Mouse (Mus musculus) midbrain, embryonic 13.5 days (tissue): ENCODE measurements at regions not wholly inside any gene's neighbourhood (a gene's known extent, or its start where the extent isn't known, plus 50 kb on each side); places are given as distances from the start of the nearest gene placed in this dataset.
A peak's percentile ranks its signal among the peaks of the same experiment; 100 is the strongest.

ENCODE experiments used
- ATAC-seq: fragments of 200-750 bp; cut with Nextera tagmentation; 2 replicates; pipeline ENCODE4 v1.8.0; 2017; ENCODE audit warnings: mild to moderate bottlenecking, moderate TSS enrichment, moderate library complexity
- H3K27ac ChIP-seq: fragments of 300-500 bp; sonication (generic); 2 replicates; pipeline ENCODE4 v1.5.1; 2015; ENCODE audit warnings: inconsistent platforms, mild to moderate bottlenecking, moderate library complexity
- H3K27me3 ChIP-seq: fragments of 300-500 bp; sonication (generic); 2 replicates; pipeline ENCODE4 v1.6.1; 2015; ENCODE audit warnings: mild to moderate bottlenecking, inconsistent platforms
- H3K36me3 ChIP-seq: fragments of 300-500 bp; sonication (generic); 2 replicates; pipeline ENCODE4 v1.6.1; 2015; ENCODE audit warnings: mild to moderate bottlenecking, inconsistent platforms
- H3K4me1 ChIP-seq: fragments of 300-500 bp; sonication (generic); replicated peaks from 2 replicates; pipeline ENCODE4 v1.6.1; 2015; ENCODE audit warnings: inconsistent platforms
- H3K4me2 ChIP-seq: fragments of 300-500 bp; sonication (generic); replicated peaks from 2 replicates; pipeline ENCODE4 v1.6.1; 2015; ENCODE audit warnings: moderate library complexity, mild to moderate bottlenecking, inconsistent platforms
- H3K4me3 ChIP-seq: fragments of 300-500 bp; sonication (generic); replicated peaks from 2 replicates; pipeline ENCODE4 v1.5.1; 2015; ENCODE audit warnings: mild to moderate bottlenecking, inconsistent platforms
- H3K9ac ChIP-seq: fragments of 300-500 bp; sonication (generic); replicated peaks from 2 replicates; pipeline ENCODE4 v1.6.1; 2015; ENCODE audit warnings: mild to moderate bottlenecking, inconsistent platforms
- H3K9me3 ChIP-seq: fragments of 300-500 bp; sonication (generic); 2 replicates; pipeline ENCODE4 v1.6.1; 2016; ENCODE audit warnings: mild to moderate bottlenecking, inconsistent platforms
- WGBS: fragments of 180-500 bp; shearing (Covaris S2); methylation state at CpG from one replicate; pipeline ENCODE4 v1.1.7; 2015; 5-methylcytosine and 5-hydroxymethylcytosine counted together

- Histone ChIP-seq H3K27me3 (no peaks in the 10 kb centered on the region), H3K36me3 (no peaks in the 10 kb centered on the region), H3K9ac (no peak overlapping the region), H3K4me3 (no peak overlapping the region), H3K9me3 (no peaks in the 10 kb centered on the region), H3K4me1 (no peaks in the 10 kb centered on the region), H3K4me2 (no peak overlapping the region), H3K27ac (no peak overlapping the region)
- WGBS, result 82% methylated on average over 2 of the region's 2 CpGs
- no peak for ATAC-seq
Observed at GRCm38 (mm10) chr1:80854945-80855656, 96.8 kb upstream of the Dock10 start.

DNA sequence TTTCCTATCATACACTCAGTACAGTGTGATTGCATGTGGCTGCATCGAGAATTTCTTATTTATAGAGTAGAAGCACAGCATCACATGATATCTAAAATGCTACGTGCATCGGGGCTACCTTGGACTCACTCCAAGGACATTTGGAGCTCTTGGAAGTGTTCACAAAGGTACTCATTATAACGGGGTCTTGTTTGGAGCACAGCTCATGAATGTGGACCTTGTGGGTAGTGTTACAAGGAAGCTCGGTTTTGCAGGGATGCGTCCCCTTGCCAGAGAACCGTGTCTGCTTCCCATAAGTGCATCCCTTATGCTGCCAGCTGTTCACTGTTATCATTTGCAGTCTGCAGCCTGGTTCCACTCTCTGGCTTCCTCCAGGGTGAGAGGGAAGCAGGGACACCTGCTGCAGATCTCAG lies 96.0 kb upstream of the Dock10 start:
- peak; percentile 55; the same call in 1 of the 2 replicates for ATAC-seq
- H3K27ac ChIP-seq, result no peak overlapping the region
- no peaks in the 10 kb centered on the region for H3K4me1 ChIP-seq
- H3K4me2 ChIP-seq, result no peak overlapping the region
- H3K9me3 ChIP-seq, result no peaks in the 10 kb centered on the region
- 66% methylated on average over 7 of the region's 7 CpGs for WGBS
- no peak overlapping the region for H3K4me3 ChIP-seq
- H3K27me3 ChIP-seq, result no peaks in the 10 kb centered on the region
- H3K9ac ChIP-seq, result no peak overlapping the region
- no peaks in the 10 kb centered on the region for H3K36me3 ChIP-seq

DNA sequence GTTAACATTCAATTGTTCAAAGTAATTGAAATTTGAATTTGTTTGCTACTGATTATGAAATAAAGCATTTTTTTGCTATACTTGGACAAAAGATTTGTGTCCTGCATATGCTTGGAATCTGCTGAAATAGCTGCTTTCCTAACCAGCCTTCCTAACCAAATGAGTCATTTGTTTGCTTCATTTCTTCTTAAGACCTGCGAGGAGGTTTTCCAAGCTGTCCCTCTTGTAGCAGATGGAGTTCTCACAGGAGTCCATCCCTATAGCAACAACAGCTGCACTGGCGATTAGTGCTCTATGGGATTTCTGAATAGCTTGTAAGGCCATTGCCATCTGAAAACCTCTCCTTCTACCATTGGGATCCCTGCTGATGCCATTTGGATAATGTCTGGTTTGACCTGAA lies 94.4 kb upstream of the Dock10 start:
- no peak for ATAC-seq
- no peak overlapping the region for H3K4me3 ChIP-seq

GRCm38 (mm10) chr1:80830196-80830794 lies 72.0 kb upstream of the Dock10 start:
- Histone ChIP-seq H3K4me3 (no peak overlapping the region), H3K36me3 (no peaks in the 10 kb centered on the region), H3K9ac (no peak overlapping the region), H3K4me2 (no peak overlapping the region), H3K27me3 (no peaks in the 10 kb centered on the region), H3K27ac (no peak overlapping the region), H3K4me1 (no peaks in the 10 kb centered on the region), H3K9me3 (no peaks in the 10 kb centered on the region)
- peak; percentile 69; the same call in 1 of the 2 replicates for ATAC-seq

More for the DNA sequence above, 94.4 kb upstream of the Dock10 start:
- Histone ChIP-seq H3K4me1 (no peaks in the 10 kb centered on the region), H3K9ac (no peak overlapping the region), H3K27ac (no peak overlapping the region), H3K36me3 (no peaks in the 10 kb centered on the region), H3K27me3 (no peaks in the 10 kb centered on the region), H3K4me2 (no peak overlapping the region), H3K9me3 (no peaks in the 10 kb centered on the region)
- 46% methylated on average over 2 of the region's 2 CpGs for WGBS

DNA sequence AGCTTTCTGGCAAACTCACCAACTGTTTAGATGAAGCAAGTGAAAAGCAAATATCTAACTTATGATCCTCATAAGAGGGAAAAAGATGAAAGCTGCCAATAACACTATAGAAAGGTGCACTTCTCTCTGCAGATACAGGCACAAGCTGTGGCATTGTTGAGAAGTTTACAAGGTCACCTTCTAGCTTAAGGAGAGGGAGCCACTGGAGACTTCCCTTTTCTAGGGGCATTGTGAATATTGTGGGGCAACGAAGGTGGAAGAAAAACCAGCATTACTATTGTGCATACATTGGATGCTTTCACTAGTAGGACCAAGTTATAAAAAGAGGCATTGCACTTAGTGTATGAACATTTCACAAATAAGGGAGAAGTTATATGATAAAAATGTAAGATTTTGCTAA lies 68.1 kb upstream of the Dock10 start:
- WGBS, result 85% methylated on average over 1 of the region's 1 CpGs
- no peak for ATAC-seq
- peaks cover 4% of the 10 kb centered on the region; the same call in 1 of the 2 replicates for H3K4me1 ChIP-seq

DNA sequence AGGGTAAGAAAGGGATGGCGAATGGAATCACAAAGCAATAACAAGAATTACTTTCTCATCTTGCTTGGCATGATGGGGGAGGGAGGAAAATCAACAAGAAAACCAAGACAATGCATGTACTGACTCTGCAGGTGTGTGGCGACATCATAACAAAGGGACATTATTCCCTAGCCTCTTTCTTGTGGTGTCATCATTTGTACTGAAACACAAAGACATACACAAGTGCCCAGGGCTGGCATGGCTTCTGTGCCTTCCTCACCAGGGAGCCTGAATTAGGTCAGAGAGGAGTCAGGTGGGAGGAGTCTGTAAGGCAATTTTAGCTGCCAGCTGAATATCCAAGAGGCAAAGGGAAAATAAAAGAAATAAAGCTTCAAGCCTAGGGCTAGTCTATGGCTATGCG lies 65.6 kb upstream of the Dock10 start:
- 0 out of 2 replicates have a peak, but pooled peaks have one; percentile 37 for ATAC-seq
- H3K4me2 ChIP-seq, result no peak overlapping the region
- H3K4me3 ChIP-seq, result no peak overlapping the region
- H3K36me3 ChIP-seq, result no peaks in the 10 kb centered on the region
- no peak overlapping the region for H3K9ac ChIP-seq
- H3K27ac ChIP-seq, result no peak overlapping the region
- 58% methylated on average over 3 of the region's 3 CpGs for WGBS
- H3K9me3 ChIP-seq, result no peaks in the 10 kb centered on the region
- peaks cover 4% of the 10 kb centered on the region; the same call in 1 of the 2 replicates for H3K4me1 ChIP-seq
- H3K27me3 ChIP-seq, result no peaks in the 10 kb centered on the region

More for the DNA sequence above, 68.1 kb upstream of the Dock10 start:
- H3K36me3 ChIP-seq, result no peaks in the 10 kb centered on the region
- no peak overlapping the region for H3K27ac ChIP-seq
- no peaks in the 10 kb centered on the region for H3K27me3 ChIP-seq
- H3K9ac ChIP-seq, result no peak overlapping the region
- no peak overlapping the region for H3K4me2 ChIP-seq
- H3K4me3 ChIP-seq, result no peak overlapping the region
- no peaks in the 10 kb centered on the region for H3K9me3 ChIP-seq

DNA sequence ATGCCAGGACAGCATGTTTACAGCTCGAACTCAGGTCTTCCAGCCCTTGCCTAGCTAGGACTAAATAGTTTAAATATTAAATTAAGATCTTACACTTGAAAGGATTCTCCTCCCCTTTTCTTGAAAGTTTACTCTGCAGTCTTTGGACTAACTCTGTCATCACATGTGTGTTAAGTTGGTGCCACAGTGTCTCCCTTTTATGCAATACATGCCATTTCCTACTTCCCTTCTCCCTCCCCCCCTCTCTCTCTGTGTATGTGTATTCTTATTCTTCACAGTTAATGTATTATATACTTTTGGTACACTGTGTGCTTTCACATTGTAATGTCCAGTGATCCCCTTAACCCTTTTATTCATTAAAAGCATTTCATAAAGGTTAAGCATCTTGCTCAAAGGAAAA lies 63.9 kb upstream of the Dock10 start:
- ATAC-seq, result no peak
- WGBS, result 75% methylated on average over 1 of the region's 1 CpGs
- H3K27me3 ChIP-seq, result no peaks in the 10 kb centered on the region

DNA sequence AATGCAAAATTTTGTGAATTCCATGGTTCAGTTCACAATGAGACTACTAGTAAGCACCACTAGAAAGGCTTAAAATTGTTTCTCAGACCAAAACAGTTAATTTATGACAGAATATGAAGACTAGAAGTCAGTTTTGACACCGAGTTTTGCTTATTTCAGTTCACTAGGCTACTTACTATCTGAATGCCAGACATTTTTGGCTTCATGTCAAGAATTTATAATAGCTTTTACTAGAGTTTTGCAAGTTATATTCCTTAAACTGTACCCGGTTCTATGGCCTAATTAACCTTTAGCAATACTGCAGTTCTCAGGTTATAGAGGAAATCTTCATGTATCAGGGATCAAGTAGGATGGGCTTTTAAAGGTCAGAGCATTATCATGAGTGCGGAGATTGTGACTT lies 54.6 kb upstream of the Dock10 start:
- no peak for ATAC-seq
- Histone ChIP-seq H3K9me3 (no peaks in the 10 kb centered on the region), H3K27me3 (no peaks in the 10 kb centered on the region), H3K4me2 (no peak overlapping the region), H3K4me1 (no peaks in the 10 kb centered on the region), H3K4me3 (no peak overlapping the region), H3K9ac (no peak overlapping the region), H3K27ac (no peak overlapping the region), H3K36me3 (no peaks in the 10 kb centered on the region)
- WGBS, result 80% methylated on average over 3 of the region's 3 CpGs

More for the DNA sequence above, 63.9 kb upstream of the Dock10 start:
- H3K9ac ChIP-seq, result no peak overlapping the region
- no peak overlapping the region for H3K4me3 ChIP-seq
- no peaks in the 10 kb centered on the region for H3K36me3 ChIP-seq
- H3K4me2 ChIP-seq, result no peak overlapping the region
- H3K27ac ChIP-seq, result no peak overlapping the region
- H3K9me3 ChIP-seq, result no peaks in the 10 kb centered on the region
- peaks cover 4% of the 10 kb centered on the region; the same call in 1 of the 2 replicates for H3K4me1 ChIP-seq
